Mouse (Mus musculus) monocyte, adult 5-6 weeks (primary cell): ENCODE results near the gene Polr1e. TPM values are rescaled to one million over a fixed set of nuclear protein-coding genes. Genes with fewer than 3 reads are reported as not detected.
A peak's percentile ranks its signal among the peaks of the same experiment; 100 is the strongest.
"Not testable (repeated sequence)": the region's sequence is repeated elsewhere in the genome, so short reads cannot be mapped to it uniquely, and the experiment has no call there.

ENCODE experiments used
- ATAC-seq: fragments of 153-309, 156-312 bp; replicated peaks from 2 replicates; pipeline ENCODE4 v1.8.0; 2017; ENCODE audit warnings: mild to moderate bottlenecking; ENCODE audit not compliant: low TSS enrichment, insufficient number of reproducible peaks, severe bottlenecking, poor library complexity, low FRiP score
- total RNA-seq: library from RNA; stranded (forward); fragments of 200-1000, 200-491, 200-594 nt; gene quantifications from 3 replicates; pipeline ENCODE4 v1.2.3, GENCODE M21; 2017

Polr1e gene
- total RNA-seq, 1 experiment from 2014 or later, result 18.7 TPM

GRCm38 (mm10) chr4:45039546-45039945, 21.2 kb downstream of the Polr1e start:
- ATAC-seq, result not testable (repeated sequence)

DNA sequence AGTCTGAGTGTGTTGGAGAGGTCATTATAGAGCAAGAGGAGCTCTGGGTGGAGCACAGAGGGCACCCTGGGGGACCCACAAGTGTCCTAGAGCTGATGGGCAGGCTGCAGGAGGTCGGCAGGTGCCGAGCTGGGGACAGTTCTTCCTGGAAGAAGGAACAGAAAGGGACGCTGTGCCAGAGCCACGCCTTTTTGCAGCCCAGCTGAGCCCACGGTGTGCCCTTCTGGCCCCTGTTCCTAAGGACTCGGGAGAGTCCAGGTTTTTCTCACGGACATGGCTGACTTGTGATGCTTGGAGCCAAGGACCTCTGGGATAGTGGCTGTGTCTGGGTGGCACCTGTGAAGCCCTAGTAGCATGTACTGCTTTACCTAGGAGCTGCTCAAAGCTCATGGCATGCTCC, 22.4 kb downstream of the Polr1e start:
- ATAC-seq, result no peak

- ATAC-seq, result no peak
Observed at GRCm38 (mm10) chr4:45046679-45047078, 28.3 kb downstream of the Polr1e start.

DNA sequence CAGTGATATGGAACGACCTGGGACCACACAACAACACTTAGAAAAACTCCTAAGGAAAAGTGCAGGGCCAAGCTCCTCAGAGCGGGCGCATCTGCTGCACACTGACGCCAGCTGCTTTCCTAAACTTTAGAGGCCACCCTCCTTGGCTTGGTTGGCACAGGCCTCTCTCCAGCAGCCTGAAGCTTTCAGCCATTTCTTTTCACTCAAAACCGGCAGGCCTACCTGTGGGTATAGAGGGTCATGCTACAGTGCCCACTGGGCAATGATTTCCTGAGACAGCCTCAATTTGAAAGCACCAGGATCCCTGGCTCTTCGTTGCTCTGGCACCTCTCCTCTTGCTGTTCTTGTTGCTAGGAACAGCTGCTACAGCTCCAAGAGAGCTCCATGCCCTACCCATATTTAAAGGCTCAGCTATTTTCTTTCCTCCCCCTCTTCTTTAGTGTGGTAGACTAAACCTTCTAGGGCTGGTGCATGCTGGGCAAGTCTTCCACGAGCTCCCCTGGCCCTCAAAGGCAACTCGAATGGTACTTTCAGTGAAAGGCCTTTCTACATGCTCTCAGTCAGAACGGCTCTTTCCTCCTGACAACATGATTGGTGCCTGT, 29.0 kb downstream of the Polr1e start:
- ATAC-seq, result no peak

GRCm38 (mm10) chr4:45047956-45048355, 29.6 kb downstream of the Polr1e start:
- ATAC-seq, result no peak

- ATAC-seq, result no peak
Observed at GRCm38 (mm10) chr4:45054862-45055261, 36.5 kb downstream of the Polr1e start.

GRCm38 (mm10) chr4:45055451-45055850, 37.1 kb downstream of the Polr1e start:
- ATAC-seq, result no peak

DNA sequence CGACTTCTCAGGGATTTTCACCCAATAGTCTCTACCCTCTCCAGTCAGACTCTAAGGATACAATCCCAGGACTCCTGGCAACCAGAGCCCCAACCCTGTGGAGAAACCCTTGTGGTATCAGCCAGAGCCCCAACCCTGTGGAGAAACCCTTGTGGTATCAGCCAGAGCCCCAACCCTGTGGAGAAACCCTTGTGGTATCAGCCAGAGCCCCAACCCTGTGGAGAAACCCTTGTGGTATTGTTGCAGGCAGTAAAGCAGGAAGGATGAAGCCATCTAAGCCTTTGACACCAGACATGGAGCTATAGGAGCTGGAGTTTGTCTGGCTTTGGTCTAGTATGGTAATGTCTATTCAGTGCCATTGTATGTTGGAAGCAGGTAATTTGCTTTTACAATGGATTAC, 45.5 kb downstream of the Polr1e start:
- not testable (repeated sequence) for ATAC-seq

DNA sequence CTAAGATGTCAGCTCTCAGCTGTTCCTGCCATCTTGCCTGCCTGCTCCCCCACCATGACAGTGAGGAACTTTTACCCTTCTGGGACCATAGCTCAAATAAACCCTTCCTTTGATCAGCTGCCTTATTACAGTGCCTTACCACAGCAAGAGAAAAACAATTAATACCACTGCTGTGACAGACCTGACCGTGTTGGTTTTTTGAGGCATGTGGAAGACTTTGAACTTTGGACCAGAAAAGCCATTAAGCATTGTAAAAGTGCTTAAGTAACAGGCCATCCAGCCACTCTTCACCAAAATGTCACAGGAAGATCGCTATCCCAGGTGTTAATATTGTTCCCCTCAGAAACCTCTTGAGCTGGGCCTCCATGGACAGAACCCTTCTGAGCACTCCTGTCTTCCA, 46.2 kb downstream of the Polr1e start:
- ATAC-seq, result no peak

- ATAC-seq, result no peak
Observed at GRCm38 (mm10) chr4:45066036-45066730, 47.8 kb downstream of the Polr1e start.

GRCm38 (mm10) chr4:45067742-45068141, 49.4 kb downstream of the Polr1e start:
- ATAC-seq, result no peak

DNA sequence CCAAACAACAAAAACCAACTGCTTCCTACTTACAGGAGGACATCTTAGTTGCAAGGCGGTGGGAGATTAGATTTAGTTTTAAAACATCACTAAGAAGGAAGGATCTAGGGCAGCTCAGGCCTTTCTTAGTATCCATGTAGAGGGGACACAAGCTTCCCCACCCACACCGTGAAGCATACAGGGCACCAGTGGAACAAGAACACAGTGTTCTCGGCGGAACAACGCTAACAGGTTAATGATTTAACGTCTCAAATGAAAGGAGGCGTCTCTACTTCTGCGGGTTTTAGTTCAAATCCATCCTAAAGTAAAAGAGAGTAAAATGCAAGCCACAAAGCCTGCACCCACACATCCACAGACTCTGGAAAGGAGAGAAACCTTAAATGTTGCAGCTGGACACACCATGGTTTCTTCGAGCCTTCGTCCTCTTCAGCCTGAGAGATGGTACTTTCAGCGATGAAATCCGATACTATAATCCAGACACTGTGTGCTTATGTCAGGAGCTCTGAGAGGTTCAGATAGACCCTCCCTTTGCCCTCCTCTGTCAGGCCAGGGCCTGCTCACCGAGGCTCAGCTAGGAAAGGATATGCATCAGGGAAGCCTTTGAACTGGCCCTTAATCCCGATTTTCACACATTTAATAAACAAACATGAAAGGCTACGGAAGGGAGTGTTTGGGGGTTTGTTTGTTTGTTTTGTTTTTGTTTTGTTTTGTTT, 54.0 kb downstream of the Polr1e start:
- no peak for ATAC-seq

DNA sequence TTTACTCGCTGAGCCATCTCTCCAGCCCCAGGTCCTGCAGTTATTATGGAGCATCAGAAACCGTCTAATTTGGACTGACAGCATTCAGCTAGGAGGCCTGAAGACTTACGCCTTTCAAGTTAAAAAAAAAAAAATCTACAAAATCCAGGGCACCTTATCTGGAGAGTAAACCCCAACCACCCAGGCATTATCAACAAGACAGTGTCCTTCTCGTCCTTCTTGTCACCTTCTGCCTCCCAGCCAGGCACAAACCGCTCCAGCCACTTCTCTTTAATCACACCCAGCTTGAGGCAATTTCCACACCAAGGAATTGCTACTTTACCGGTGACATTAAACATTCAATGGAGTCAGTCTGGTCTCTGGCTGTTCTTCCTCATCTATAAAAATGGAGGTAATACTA, 55.2 kb downstream of the Polr1e start:
- no peak for ATAC-seq

DNA sequence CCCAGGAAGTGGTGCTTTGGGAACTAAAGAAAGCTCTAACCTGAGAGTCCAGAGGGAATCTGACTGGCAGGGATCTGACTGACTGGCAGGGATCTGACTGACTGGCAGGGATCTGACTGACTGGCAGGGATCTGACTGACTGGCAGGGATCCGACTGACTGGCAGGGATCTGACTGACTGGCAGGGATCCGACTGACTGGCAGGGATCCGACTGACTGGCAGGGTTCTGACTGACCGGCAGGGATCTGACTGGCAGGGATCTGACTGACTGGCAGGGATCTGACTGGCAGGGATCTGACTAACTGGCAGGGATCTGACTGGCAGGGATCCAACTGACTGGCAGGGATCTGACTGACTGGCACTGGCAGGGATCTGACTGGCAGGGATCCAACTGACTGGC, 62.7 kb downstream of the Polr1e start:
- not testable (repeated sequence) for ATAC-seq

DNA sequence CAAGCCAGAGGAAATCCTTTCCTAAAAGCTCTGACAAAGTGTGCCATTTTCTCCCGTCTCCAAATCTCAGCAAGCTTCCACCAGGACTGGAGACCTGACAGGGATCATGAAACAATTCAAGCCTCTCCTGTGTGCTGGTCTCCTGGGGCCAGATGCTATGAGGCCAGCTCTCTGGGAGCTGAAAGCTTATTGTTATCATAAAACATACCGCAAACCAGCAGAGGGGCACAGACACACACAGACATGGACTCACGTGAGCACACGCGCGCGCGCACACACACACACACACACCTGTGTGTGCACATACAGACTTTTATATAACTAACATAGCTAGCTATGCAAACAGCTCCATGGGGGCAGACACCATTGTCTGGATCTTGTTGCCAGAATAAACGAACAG, 64.6 kb downstream of the Polr1e start:
- no peak for ATAC-seq

- no peak for ATAC-seq
Observed at GRCm38 (mm10) chr4:45083487-45083886, 65.1 kb downstream of the Polr1e start.

DNA sequence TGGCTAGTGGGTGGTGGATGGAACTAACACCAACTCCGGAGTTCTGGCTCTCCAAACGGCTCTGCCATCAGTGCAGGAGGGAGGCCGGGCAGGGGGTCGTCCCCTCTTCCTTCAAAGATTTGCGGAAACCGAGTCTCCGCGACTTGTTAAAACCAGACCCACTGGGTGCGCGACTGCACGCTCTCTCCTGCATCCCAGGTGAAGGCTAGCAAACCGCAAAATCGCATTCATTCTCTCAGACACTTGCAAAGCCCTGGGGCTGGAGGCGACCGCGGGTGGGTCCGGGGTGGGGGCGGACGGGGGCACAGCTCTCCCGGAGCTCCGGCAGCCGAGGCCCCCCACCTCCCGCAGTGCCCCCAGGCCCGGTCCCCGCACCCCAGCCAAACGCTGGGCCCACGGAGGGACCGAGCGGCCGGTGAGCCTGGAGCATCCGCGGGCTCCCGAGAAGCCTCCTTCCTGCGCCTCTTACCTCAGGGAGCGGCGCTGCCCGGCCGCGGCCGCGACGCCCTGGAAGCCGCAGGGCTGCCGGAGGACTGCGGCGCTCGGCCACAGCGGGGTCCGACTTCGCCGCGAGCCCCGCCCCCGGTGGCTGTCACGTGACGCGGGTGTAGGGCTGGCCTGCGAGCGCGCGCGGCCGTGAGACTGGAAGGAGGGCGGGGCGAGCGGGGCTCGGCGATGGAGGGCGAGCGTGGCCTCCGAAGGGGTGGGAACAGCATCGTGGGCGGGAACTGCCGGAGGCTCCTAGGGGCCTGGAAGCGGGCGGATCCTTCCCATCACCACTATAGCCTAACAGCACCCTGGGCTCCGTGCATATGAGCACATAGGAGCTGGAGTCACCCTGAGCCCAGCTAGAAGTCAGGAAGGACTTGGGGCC, 65.9 kb downstream of the Polr1e start, which contains the start of gene Fbxo10:
TSS of gene Fbxo10 (minus strand) at position 584 of the 874 bp plus-strand sequence.
- peak; percentile 91 for ATAC-seq

- no peak for ATAC-seq
Observed at GRCm38 (mm10) chr4:45084895-45085290, 66.5 kb downstream of the Polr1e start.
